Mouse (Mus musculus) embryonic fibroblast, embryonic 13.5 days (primary cell): ENCODE results near the gene BC107364.

Experiments
- CTCF ChIP-seq: IDR thresholded peaks from 2 replicates; pipeline ENCODE4 v1.5.1; 2011; ENCODE audit warnings: mild to moderate bottlenecking, control low read depth, low read length, moderate library complexity, borderline replicate concordance; ENCODE audit not compliant: insufficient read depth
- POLR2A ChIP-seq: IDR thresholded peaks from 2 replicates; pipeline ENCODE4 v1.6.1; 2011; ENCODE audit warnings: low read depth, mild to moderate bottlenecking, control low read depth, low read length, moderate library complexity

DNA sequence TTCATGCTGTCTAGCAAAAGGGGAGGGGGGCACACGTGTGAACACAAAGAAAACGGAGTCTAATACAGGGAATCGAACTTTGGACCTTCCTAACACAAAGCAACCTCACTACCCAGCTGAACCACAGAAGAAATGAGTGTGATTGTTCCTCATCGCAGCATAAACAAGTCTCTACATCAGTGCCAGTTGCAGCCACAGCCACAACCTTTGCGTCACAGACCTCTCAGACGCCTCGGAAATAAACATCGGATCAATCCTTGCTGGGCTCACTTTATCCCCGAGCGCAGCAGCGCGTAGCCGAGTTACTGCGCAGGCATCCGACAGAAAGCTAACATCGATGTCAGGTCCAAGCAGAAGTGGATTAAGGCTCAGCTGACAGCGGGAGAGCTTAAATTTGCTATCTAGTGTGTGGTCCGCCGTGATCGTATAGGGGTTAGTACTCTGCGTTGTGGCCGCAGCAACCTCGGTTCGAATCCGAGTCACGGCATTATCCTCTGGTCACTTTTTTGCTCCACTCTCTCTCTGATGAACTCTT lies 16.5 kb downstream of the BC107364 start:
- TF ChIP-seq CTCF: no peak
- TF ChIP-seq POLR2A: no peak
